12 mouse cellular contexts compared by ENCODE assay signal in genomic region chr11:84749490-84750349, GRCm38 (mm10).
DNase-seq lines count a peak whose midpoint lies in the region; ATAC-seq and TF ChIP-seq lines count a peak whose summit lies in the region.
"Had no signal": no experiment of that assay in that cellular context is flagged by ENCODE, and none has a peak within 500 bp of the region (broad histone marks: within the 10 kb centered on the region; RNA-seq: fewer than 3 reads in every experiment).

No protein-coding gene starts in this region.

- H3K27ac ChIP-seq in lung, postnatal 0 days (ENCODE audit: low read length): no peak overlapping the region
- H3K27ac ChIP-seq in limb, embryonic 15.5 days: no peak overlapping the region
- H3K27ac ChIP-seq: liver, embryonic 14.5 days had no signal

- H3K4me3 ChIP-seq in lung, postnatal 0 days (ENCODE audit: low read depth, low read length): no peak overlapping the region
- no peak overlapping the region for H3K4me3 ChIP-seq in limb, embryonic 15.5 days
- H3K4me3 ChIP-seq: megakaryocyte, embryonic 14.5 days had no signal

- no peak for ATAC-seq in lung, postnatal 0 days
- ATAC-seq in limb, embryonic 15.5 days (ENCODE audit: insufficient number of reproducible peaks, low FRiP score, low TSS enrichment, low read depth): 0 out of 2 replicates have a peak, but pooled peaks have one; percentile 53

- intact Hi-C loops in gastrocnemius, postnatal 14 days (cut with DNase I; ENCODE audit: low total_unique reads): no loop called here

- H3K4me1 ChIP-seq in lung, postnatal 0 days (ENCODE audit: insufficient read depth, low read depth, low read length): no peaks in the 10 kb centered on the region
- H3K4me1 ChIP-seq in limb, embryonic 15.5 days: no peaks in the 10 kb centered on the region
- H3K4me1 ChIP-seq: megakaryocyte, embryonic 14.5 days had no signal

- no peak for TF ChIP-seq EP300 in lung, postnatal 0 days (IDR thresholded peaks at IDR 0.05)

- 32% methylated on average over 12 of the region's 12 CpGs for WGBS in lung, postnatal 0 days
- 33% methylated on average over 12 of the region's 12 CpGs for WGBS in limb, embryonic 15.5 days

- H3K4me2 ChIP-seq in lung, postnatal 0 days (replicated peaks; ENCODE audit: low read depth, low read length): no peak overlapping the region
- no peak overlapping the region for H3K4me2 ChIP-seq in limb, embryonic 15.5 days

- H3K9ac ChIP-seq in lung, postnatal 0 days (replicated peaks; ENCODE audit: low read depth): no peak overlapping the region
- H3K9ac ChIP-seq in limb, embryonic 15.5 days: no peak overlapping the region
- H3K9ac ChIP-seq: liver, embryonic 14.5 days had no signal

- H3K36me3 ChIP-seq in lung, postnatal 0 days (ENCODE audit: insufficient read depth, low read length): no peaks in the 10 kb centered on the region
- H3K36me3 ChIP-seq in limb, embryonic 15.5 days: no peaks in the 10 kb centered on the region

- H3K27me3 ChIP-seq in lung, postnatal 0 days (replicated peaks; ENCODE audit: insufficient read depth, low read length): no peaks in the 10 kb centered on the region
- H3K27me3 ChIP-seq in limb, embryonic 15.5 days: no peaks in the 10 kb centered on the region

- no peak for TF ChIP-seq CTCF in lung, postnatal 0 days (IDR thresholded peaks at IDR 0.05)

- DNase-seq in gastrocnemius, postnatal 14 days: peak; percentile 11
- no peak for DNase-seq in gastrocnemius, adult 8-10 months (ENCODE audit: low spot score in 2 of 2)
- DNase-seq in lung, postnatal 10 days: peak; percentile 9
- DNase-seq in lung, postnatal 0 days (ENCODE audit: low spot score): no peak
- peak; percentile 82 for DNase-seq in R1 (ENCODE audit: low read depth, low spot score)
- DNase-seq in right cerebral cortex, postnatal 25 days: no peak
- no peak for DNase-seq in layer of hippocampus, postnatal 36 days
- DNase-seq: cerebellum, adult 8-10 months; heart, postnatal 14 days had no signal

- H3K9me3 ChIP-seq in lung, postnatal 0 days (ENCODE audit: low read length): no peaks in the 10 kb centered on the region
- H3K9me3 ChIP-seq in limb, embryonic 15.5 days: no peaks in the 10 kb centered on the region

Comparison
In these comparisons a context has a peak if more than half of its experiments do, and no peak if none do; other contexts are left out.
1. DNase-seq: peak in gastrocnemius, postnatal 14 days (single experiment), lung, postnatal 10 days (single experiment) and R1 (single experiment); none in gastrocnemius, adult 8-10 months (0 of 2), lung, postnatal 0 days (single experiment), right cerebral cortex, postnatal 25 days (single experiment) and layer of hippocampus, postnatal 36 days (0 of 2).